10 mouse cellular contexts compared by ENCODE assay signal in the genomic region with DNA sequence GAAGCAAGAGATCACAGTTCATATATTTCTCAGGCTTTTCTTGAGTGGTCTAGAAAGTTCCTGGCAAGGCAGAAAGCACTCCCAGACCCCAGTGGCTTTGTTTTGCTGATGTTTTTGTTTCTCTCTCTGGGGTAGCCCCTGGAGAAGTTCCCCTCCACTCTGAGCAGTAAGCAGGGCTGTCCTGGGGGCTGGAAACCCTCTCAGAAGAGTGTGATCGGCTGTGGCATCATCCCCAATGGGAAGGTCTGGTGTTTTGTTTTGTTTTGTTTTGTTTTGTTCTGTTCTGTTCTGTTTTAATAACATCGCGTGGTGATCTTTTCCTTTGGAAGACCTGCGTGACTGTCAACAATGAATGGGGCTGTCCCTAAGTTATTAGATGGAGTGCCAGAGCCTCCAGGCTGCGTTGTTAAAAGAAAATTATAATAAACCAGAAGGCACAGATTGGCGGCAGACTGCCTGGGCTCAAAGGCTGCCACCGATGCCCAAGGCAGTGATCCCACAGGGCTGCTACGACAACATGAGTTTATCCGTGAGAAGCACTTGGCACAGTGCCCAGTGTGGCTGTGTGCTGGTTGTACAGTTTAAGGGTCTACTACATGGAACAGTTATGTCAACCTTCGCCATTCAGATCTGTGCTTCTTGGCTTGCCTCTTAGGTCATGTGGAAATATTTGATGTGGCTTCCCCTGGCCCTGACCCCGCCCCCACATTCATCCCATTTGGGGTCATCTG. TPM values are rescaled to one million over a fixed set of nuclear protein-coding genes. Genes with fewer than 3 reads are reported as not detected.
DNase-seq lines count a peak whose midpoint lies in the region; ATAC-seq and TF ChIP-seq lines count a peak whose summit lies in the region.
"Had no signal": no experiment of that assay in that cellular context is flagged by ENCODE, and none has a peak within 500 bp of the region (broad histone marks: within the 10 kb centered on the region; RNA-seq: fewer than 3 reads in every experiment).

No protein-coding gene starts in this region.

- peaks cover 16% of the 10 kb centered on the region for H3K4me1 ChIP-seq in forebrain, embryonic 12.5 days
- peaks cover 18% of the 10 kb centered on the region for H3K4me1 ChIP-seq in kidney, embryonic 16.5 days (ENCODE audit: insufficient read depth, low read length)

- ATAC-seq in forebrain, embryonic 12.5 days (ENCODE audit: low FRiP score), result peak; percentile 87
- 0 out of 2 replicates have a peak, but pooled peaks have one; percentile 11 for ATAC-seq in kidney, embryonic 16.5 days (ENCODE audit: low FRiP score, low TSS enrichment)

- H3K9ac ChIP-seq in forebrain, embryonic 12.5 days, result no peak overlapping the region
- no peak overlapping the region for H3K9ac ChIP-seq in kidney, embryonic 16.5 days (replicated peaks; ENCODE audit: low read length)

- 41% methylated on average over 11 of the region's 11 CpGs for WGBS in forebrain, embryonic 12.5 days
- WGBS in kidney, embryonic 16.5 days, result 57% methylated on average over 11 of the region's 11 CpGs

- H3K27me3 ChIP-seq in forebrain, embryonic 12.5 days, result peaks cover 8% of the 10 kb centered on the region; the same call in 1 of the 2 replicates
- H3K27me3 ChIP-seq in kidney, embryonic 16.5 days (ENCODE audit: insufficient read depth, low read length), result no peaks in the 10 kb centered on the region

- H3K4me3 ChIP-seq in layer of hippocampus, adult 2 months, result no peak overlapping the region
- H3K4me3 ChIP-seq in forebrain, embryonic 12.5 days (replicated peaks), result no peak overlapping the region
- H3K4me3 ChIP-seq in kidney, embryonic 16.5 days (ENCODE audit: low read length), result no peak overlapping the region
- H3K4me3 ChIP-seq: myocyte had no signal

- no peak overlapping the region for H3K4me2 ChIP-seq in forebrain, embryonic 12.5 days
- H3K4me2 ChIP-seq in kidney, embryonic 16.5 days (replicated peaks; ENCODE audit: low read depth, low read length), result no peak overlapping the region

- TF ChIP-seq CTCF in layer of hippocampus, adult 2 months (conservative IDR thresholded peaks at IDR 0.05), result no peak

- no peaks in the 10 kb centered on the region for H3K9me3 ChIP-seq in forebrain, embryonic 12.5 days
- no peaks in the 10 kb centered on the region for H3K9me3 ChIP-seq in kidney, embryonic 16.5 days (ENCODE audit: low read length)

- peak; percentile 13 for DNase-seq in layer of hippocampus, adult 11-12 months (ENCODE audit: low spot score)
- DNase-seq in layer of hippocampus, adult 2 months (ENCODE audit: low spot score in 2 of 2), result no peak
- DNase-seq in Muller cell, postnatal 12 days (ENCODE audit: inconsistent ontology term), result peak; percentile 57
- peak; percentile 88 for DNase-seq in retina, postnatal 1 day
- DNase-seq in yolk sac, embryonic 10.5 days (ENCODE audit: low spot score), result no peak
- no peak for DNase-seq in gastrocnemius, postnatal 25 days

- H3K27ac ChIP-seq in layer of hippocampus, adult 2 months, result no peak overlapping the region
- H3K27ac ChIP-seq in forebrain, embryonic 12.5 days, result peak overlapping the region; percentile 0; the same call in 1 of the 2 replicates
- H3K27ac ChIP-seq in kidney, embryonic 16.5 days (ENCODE audit: low read length), result no peak overlapping the region

- no peaks in the 10 kb centered on the region for H3K36me3 ChIP-seq in forebrain, embryonic 12.5 days (replicated peaks)
- H3K36me3 ChIP-seq in kidney, embryonic 16.5 days (ENCODE audit: insufficient read depth, low read length), result no peaks in the 10 kb centered on the region

RNA-seq across cellular contexts. Expression of a gene that starts 56.5 kb away (rescaled TPM):
- total RNA-seq in layer of hippocampus, adult 2 months (2021), result under 1 TPM; 0.74 to 0.82 TPM
- 0.23 and 0.49 TPM in 2 replicates for polyA plus RNA-seq in forebrain, embryonic 12.5 days (2016; fragmentation: Nextera tagmentation; extraction: Ambion mirVana)
- 0.24 and 0.31 TPM in 2 replicates for polyA plus RNA-seq in kidney, embryonic 16.5 days (2015; fragmentation: Nextera tagmentation; extraction: Ambion mirVana)
- total RNA-seq in gastrocnemius, postnatal 25 days (2021), result not detected
- total RNA-seq: hematopoietic stem cell, adult 5-6 weeks had no signal

Comparison
In these comparisons a context has a peak if more than half of its experiments do, and no peak if none do; other contexts are left out.
1. DNase-seq: peak in layer of hippocampus, adult 11-12 months (single experiment), Muller cell, postnatal 12 days (single experiment) and retina, postnatal 1 day (single experiment); none in layer of hippocampus, adult 2 months (0 of 2), yolk sac, embryonic 10.5 days (single experiment) and gastrocnemius, postnatal 25 days (single experiment).